Mouse (Mus musculus) CH12.LX (cell line): ENCODE results near the gene Tex12. TPM values are rescaled to one million over a fixed set of nuclear protein-coding genes. Genes with fewer than 3 reads are reported as not detected.

Source experiments
- DNase-seq: peaks from one replicate; pipeline ENCODE4 v3.0.0-alpha.2; 2013; ENCODE audit errors: extremely low read depth
- H3K27ac ChIP-seq: 2 replicates; pipeline ENCODE4 v1.5.1; 2012; ENCODE audit warnings: low read depth, mild to moderate bottlenecking, control low read depth, moderate library complexity; ENCODE audit not compliant: insufficient read depth
- H3K27me3 ChIP-seq: replicated peaks from 2 replicates; pipeline ENCODE3; 2012; ENCODE audit warnings: inconsistent platforms
- H3K36me3 ChIP-seq, 2 experiments: replicated peaks in 1 of 2; 2 replicates each; pipeline versions ENCODE3 to v1.6.1; 2012; ENCODE audit warnings: inconsistent platforms in 1 of 2, low read length in 1 of 2, mild to moderate bottlenecking in 1 of 2, mixed read lengths in 1 of 2, moderate library complexity in 1 of 2; ENCODE audit not compliant: control insufficient read depth in 1 of 2, insufficient read depth in 1 of 2
- H3K4me1 ChIP-seq, 2 experiments: 2 replicates each; pipeline ENCODE4 v1.6.1; 2012; ENCODE audit warnings: inconsistent platforms in 1 of 2, moderate library complexity in 1 of 2; ENCODE audit not compliant: insufficient read depth in 2 of 2, control insufficient read depth in 1 of 2
- H3K4me2 ChIP-seq: 2 replicates; pipeline ENCODE4 v1.6.1; 2012; ENCODE audit warnings: low read depth, mild to moderate bottlenecking, control low read depth; ENCODE audit not compliant: poor library complexity, insufficient read depth, severe bottlenecking
- H3K4me3 ChIP-seq, 3 experiments: fragments of 150-350 bp in 1 of 3; sonication (generic) in 1 of 3; replicated peaks in 1 of 3; 2 replicates each; pipeline versions ENCODE3 to v1.5.1; 2011 to 2012; ENCODE audit warnings: low read depth in 2 of 3, low read length in 2 of 3, mild to moderate bottlenecking in 2 of 3, moderate library complexity in 2 of 3, control low read depth in 1 of 3, improper control_type of control experiment in 1 of 3, inconsistent platforms in 1 of 3, mixed read lengths in 1 of 3; ENCODE audit not compliant: poor library complexity in 1 of 3
- H3K79me2 ChIP-seq: replicated peaks from 2 replicates; pipeline ENCODE4 v1.6.1; 2012; ENCODE audit warnings: mild to moderate bottlenecking, moderate library complexity; ENCODE audit not compliant: control insufficient read depth, poor library complexity, insufficient read depth, severe bottlenecking; ENCODE audit errors: extremely low read depth
- H3K9ac ChIP-seq: 2 replicates; pipeline ENCODE4 v1.6.1; 2012; ENCODE audit warnings: low read depth, mild to moderate bottlenecking, control low read depth, moderate library complexity; ENCODE audit not compliant: insufficient read depth
- H3K9me3 ChIP-seq: replicated peaks from 2 replicates; pipeline ENCODE3; 2012; ENCODE audit warnings: low read length, inconsistent platforms, mixed read lengths
- CHD2 ChIP-seq: IDR thresholded peaks from 2 replicates; pipeline ENCODE4 v1.6.1; 2011; ENCODE audit warnings: low read length, improper control_type of control experiment
- PAX5 ChIP-seq: IDR thresholded peaks from 2 replicates; pipeline ENCODE4 v1.6.1; 2012; ENCODE audit warnings: low read length, inconsistent platforms, mixed read lengths
- TBP ChIP-seq: conservative IDR thresholded peaks from 2 replicates; pipeline ENCODE4 v1.6.1; 2011; ENCODE audit warnings: low read depth, low read length, improper control_type of control experiment
- dilution Hi-C: fragments of 300-500 bp; cut with MboI; formaldehyde crosslinking; loops from 2 replicates; pipeline ENCODE4 v1.14.3; 2020; ENCODE audit warnings: low sequenced_read_pairs; ENCODE audit not compliant: extremely low pct_unique_long_range_greater_than_20kb, extremely low pct_ligation_motif_present
- in situ Hi-C: fragments of 300-500 bp; cut with MboI; formaldehyde crosslinking; loops from 3 replicates; pipeline ENCODE4 v1.14.3; 2019; ENCODE audit warnings: low sequenced_read_pairs, low pct_ligation_motif_present, low pct_unique_long_range_greater_than_20kb, mixed read lengths
- polyA plus RNA-seq: library from polyadenylated mRNA; unstranded; fragments of >175 nt; gene quantifications from 2 replicates; pipeline ENCODE4 v1.2.1, GENCODE M21; 2012; ENCODE audit warnings: low read depth; ENCODE audit not compliant: insufficient read length
- total RNA-seq, 2 experiments: library from RNA; depleted of rRNA; stranded (reverse); fragments of 300-350 nt in 1 of 2; fragments of >200 nt in 1 of 2; gene quantifications; 2 replicates each; pipeline ENCODE4 v1.2.3; 2012 to 2014

Gene Tex12
- total and polyA plus RNA-seq, 3 experiments, result not detected

DNA sequence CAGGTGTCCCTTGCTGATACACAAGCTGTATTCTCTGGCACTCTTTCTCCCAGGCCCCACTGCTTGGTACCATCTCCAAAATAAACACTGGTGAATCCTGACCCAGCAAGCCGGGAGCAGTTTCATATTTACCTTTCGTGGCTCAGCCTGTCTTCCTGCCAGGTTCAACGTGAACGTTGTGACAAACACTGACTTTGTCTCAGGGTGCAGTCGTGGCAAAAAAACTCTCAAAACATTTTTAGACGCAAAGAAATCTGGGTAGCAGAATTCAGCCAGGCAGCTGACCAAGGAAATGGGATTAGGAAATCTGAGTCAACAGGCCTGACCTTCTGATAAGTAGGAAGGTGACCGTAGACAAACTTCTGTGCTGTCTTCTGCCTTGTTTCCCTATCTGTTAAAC lies 53.6 kb downstream of the Tex12 start:
- Histone ChIP-seq H3K79me2 (no peaks in the 10 kb centered on the region), H3K27me3 (no peaks in the 10 kb centered on the region), H3K27ac (no peak overlapping the region), H3K36me3 (no peaks in the 10 kb centered on the region), H3K9ac (no peak overlapping the region), H3K9me3 (no peaks in the 10 kb centered on the region), H3K4me2 (no peak overlapping the region), H3K4me3 (no peak overlapping the region), H3K4me1 (no peaks in the 10 kb centered on the region)
- DNase-seq, result no peak
- dilution Hi-C loops (no loop called here), in situ Hi-C loops (no loop called here)
- no peak for TF ChIP-seq CHD2
- TF ChIP-seq TBP, result no peak
- no peak for TF ChIP-seq PAX5

Other genes with a start within 250 kb of the Tex12 start
- gene Rpl10-ps3, start 216.4 kb downstream of the Tex12 start, total RNA-seq (2012; rRNA removed), result 245 and 373 TPM in 2 replicates
- 1,294 and 1,369 TPM in 2 replicates for gene Rpl10-ps3, start 216.4 kb downstream of the Tex12 start, total RNA-seq (2014; rRNA removed)
- gene Rpl10-ps3, start 216.4 kb downstream of the Tex12 start, polyA plus RNA-seq, result 2,015 and 2,259 TPM in 2 replicates
- 0.08 TPM in 1 of 2 replicates, not detected in the other for gene Plet1, start 66.8 kb downstream of the Tex12 start, total RNA-seq (2012; rRNA removed)
- gene Plet1, start 66.8 kb downstream of the Tex12 start, total RNA-seq (2014; rRNA removed), result not detected in 2 replicates
- gene Plet1, start 66.8 kb downstream of the Tex12 start, polyA plus RNA-seq, result 0.19 TPM in 1 of 2 replicates, not detected in the other
- gene Pts, start 32.6 kb downstream of the Tex12 start, total RNA-seq (2012; rRNA removed), result 35.3 and 37.9 TPM in 2 replicates
- gene Pts, start 32.6 kb downstream of the Tex12 start, total RNA-seq (2014; rRNA removed), result 89.4 and 91.8 TPM in 2 replicates
- gene Pts, start 32.6 kb downstream of the Tex12 start, polyA plus RNA-seq, result 35.4 and 37.7 TPM in 2 replicates
- gene Il18, start 6.5 kb downstream of the Tex12 start, total RNA-seq (2012; rRNA removed), result 0.59 and 0.63 TPM in 2 replicates
- 0.70 and 0.98 TPM in 2 replicates for gene Il18, start 6.5 kb downstream of the Tex12 start, total RNA-seq (2014; rRNA removed)
- 0.56 TPM in 1 of 2 replicates, not detected in the other for gene Il18, start 6.5 kb downstream of the Tex12 start, polyA plus RNA-seq
- 1.2 and 1.3 TPM in 2 replicates for gene Bco2, start 6.1 kb downstream of the Tex12 start, total RNA-seq (2012; rRNA removed)
- gene Bco2, start 6.1 kb downstream of the Tex12 start, total RNA-seq (2014; rRNA removed), result 0.68 and 0.73 TPM in 2 replicates
- 0.53 and 0.93 TPM in 2 replicates for gene Bco2, start 6.1 kb downstream of the Tex12 start, polyA plus RNA-seq
- 215 and 261 TPM in 2 replicates for gene Sdhd, start 42.5 kb upstream of the Tex12 start, total RNA-seq (2012; rRNA removed)
- gene Sdhd, start 42.5 kb upstream of the Tex12 start, total RNA-seq (2014; rRNA removed), result 407 and 435 TPM in 2 replicates
- gene Sdhd, start 42.5 kb upstream of the Tex12 start, polyA plus RNA-seq, result 220 and 240 TPM in 2 replicates
- gene Timm8b, start 42.6 kb upstream of the Tex12 start, total RNA-seq (2012; rRNA removed), result 160 and 183 TPM in 2 replicates
- 244 and 249 TPM in 2 replicates for gene Timm8b, start 42.6 kb upstream of the Tex12 start, total RNA-seq (2014; rRNA removed)
- gene Timm8b, start 42.6 kb upstream of the Tex12 start, polyA plus RNA-seq, result 119 and 155 TPM in 2 replicates
- 1.8 and 2.4 TPM in 2 replicates for gene Pih1d2, start 56.0 kb upstream of the Tex12 start, total RNA-seq (2012; rRNA removed)
- gene Pih1d2, start 56.0 kb upstream of the Tex12 start, total RNA-seq (2014; rRNA removed), result 4.8 and 5.5 TPM in 2 replicates
- gene Pih1d2, start 56.0 kb upstream of the Tex12 start, polyA plus RNA-seq, result 2.8 and 3.2 TPM in 2 replicates
- 9.6 and 10.0 TPM in 2 replicates for gene Nkapd1, start 56.1 kb upstream of the Tex12 start, total RNA-seq (2012; rRNA removed)
- 13.5 and 13.7 TPM in 2 replicates for gene Nkapd1, start 56.1 kb upstream of the Tex12 start, total RNA-seq (2014; rRNA removed)
- gene Nkapd1, start 56.1 kb upstream of the Tex12 start, polyA plus RNA-seq, result 36.7 and 38.4 TPM in 2 replicates
- gene Dlat, start 98.5 kb upstream of the Tex12 start, total RNA-seq (2012; rRNA removed), result 45.2 and 49.6 TPM in 2 replicates
- gene Dlat, start 98.5 kb upstream of the Tex12 start, total RNA-seq (2014; rRNA removed), result 67.5 and 81.5 TPM in 2 replicates
- gene Dlat, start 98.5 kb upstream of the Tex12 start, polyA plus RNA-seq, result 53.4 and 55.7 TPM in 2 replicates
- gene Dixdc1, start 178.2 kb upstream of the Tex12 start, total RNA-seq (2012; rRNA removed), result 0.04 and 0.13 TPM in 2 replicates
- gene Dixdc1, start 178.2 kb upstream of the Tex12 start, total RNA-seq (2014; rRNA removed), result 0.15 and 0.23 TPM in 2 replicates
- gene Dixdc1, start 178.2 kb upstream of the Tex12 start, polyA plus RNA-seq, result 0.19 and 0.21 TPM in 2 replicates
- not detected in 2 replicates for gene 2310030G06Rik, start 185.2 kb upstream of the Tex12 start, total RNA-seq (2012; rRNA removed)
- not detected in 2 replicates for gene 2310030G06Rik, start 185.2 kb upstream of the Tex12 start, total RNA-seq (2014; rRNA removed)
- gene 2310030G06Rik, start 185.2 kb upstream of the Tex12 start, polyA plus RNA-seq, result not detected in 2 replicates
- not detected in 2 replicates for gene Cryab, start 190.0 kb upstream of the Tex12 start, total RNA-seq (2012; rRNA removed)
- gene Cryab, start 190.0 kb upstream of the Tex12 start, total RNA-seq (2014; rRNA removed), result not detected in 2 replicates
- gene Cryab, start 190.0 kb upstream of the Tex12 start, polyA plus RNA-seq, result not detected in 2 replicates
- gene Hspb2, start 191.0 kb upstream of the Tex12 start, total RNA-seq (2012; rRNA removed), result not detected in 2 replicates
- not detected in 2 replicates for gene Hspb2, start 191.0 kb upstream of the Tex12 start, total RNA-seq (2014; rRNA removed)
- gene Hspb2, start 191.0 kb upstream of the Tex12 start, polyA plus RNA-seq, result not detected in 2 replicates
- 5.5 and 5.6 TPM in 2 replicates for gene Fdxacb1, start 206.9 kb upstream of the Tex12 start, total RNA-seq (2012; rRNA removed)
- 9.5 and 10.6 TPM in 2 replicates for gene Fdxacb1, start 206.9 kb upstream of the Tex12 start, total RNA-seq (2014; rRNA removed)
- gene Fdxacb1, start 206.9 kb upstream of the Tex12 start, polyA plus RNA-seq, result 7.5 and 8.5 TPM in 2 replicates
- 24.4 and 25.7 TPM in 2 replicates for gene Alg9, start 213.7 kb upstream of the Tex12 start, total RNA-seq (2012; rRNA removed)
- gene Alg9, start 213.7 kb upstream of the Tex12 start, total RNA-seq (2014; rRNA removed), result 31.4 and 40.1 TPM in 2 replicates
- gene Alg9, start 213.7 kb upstream of the Tex12 start, polyA plus RNA-seq, result 31.1 and 39.6 TPM in 2 replicates
- 6.3 and 7.7 TPM in 2 replicates for gene 1110032A03Rik, start 214.2 kb upstream of the Tex12 start, total RNA-seq (2012; rRNA removed)
- 11.3 and 11.7 TPM in 2 replicates for gene 1110032A03Rik, start 214.2 kb upstream of the Tex12 start, total RNA-seq (2014; rRNA removed)
- 9.0 and 9.4 TPM in 2 replicates for gene 1110032A03Rik, start 214.2 kb upstream of the Tex12 start, polyA plus RNA-seq